Mouse (Mus musculus) R1 (cell line): ENCODE data around the gene Bcar1.

Experiments
- DNase-seq: peaks from one replicate; pipeline ENCODE4 v3.0.0-alpha.2; 2018; ENCODE audit warnings: low read depth, low spot score

Gene Bcar1

DNA sequence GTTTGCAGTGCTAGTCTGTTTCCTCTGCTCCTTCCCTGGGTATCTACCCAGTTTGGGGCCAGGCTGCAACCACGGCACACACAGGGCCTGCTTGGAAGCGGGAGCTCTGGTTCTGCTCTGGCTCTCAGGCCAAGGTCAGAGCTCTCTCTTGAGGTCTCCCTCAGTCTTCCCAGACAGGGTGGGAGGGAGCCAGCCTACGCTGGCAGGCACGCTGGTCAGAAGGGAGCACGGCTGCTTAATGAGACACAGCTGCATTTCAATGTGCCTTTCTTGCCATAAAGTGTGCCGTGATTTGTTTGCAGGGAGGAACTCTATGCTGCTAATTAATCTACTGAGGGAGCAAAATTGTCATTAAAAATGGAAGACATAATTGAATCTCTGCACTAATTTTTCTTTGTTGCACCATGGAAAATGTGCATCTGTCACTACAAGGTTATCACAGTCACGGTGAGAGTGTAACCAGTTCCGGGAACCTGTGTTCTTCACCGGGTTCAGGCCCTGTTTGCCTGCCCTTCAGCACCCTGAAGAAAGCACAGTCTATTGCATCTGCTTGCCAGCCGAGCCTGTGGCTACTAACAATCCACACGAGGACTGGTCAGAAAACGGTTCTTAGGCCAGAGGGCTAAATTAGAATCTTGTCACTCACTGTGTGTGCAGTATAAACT lies 26.3 kb upstream of the Bcar1 start:
- DNase-seq, result no peak

DNA sequence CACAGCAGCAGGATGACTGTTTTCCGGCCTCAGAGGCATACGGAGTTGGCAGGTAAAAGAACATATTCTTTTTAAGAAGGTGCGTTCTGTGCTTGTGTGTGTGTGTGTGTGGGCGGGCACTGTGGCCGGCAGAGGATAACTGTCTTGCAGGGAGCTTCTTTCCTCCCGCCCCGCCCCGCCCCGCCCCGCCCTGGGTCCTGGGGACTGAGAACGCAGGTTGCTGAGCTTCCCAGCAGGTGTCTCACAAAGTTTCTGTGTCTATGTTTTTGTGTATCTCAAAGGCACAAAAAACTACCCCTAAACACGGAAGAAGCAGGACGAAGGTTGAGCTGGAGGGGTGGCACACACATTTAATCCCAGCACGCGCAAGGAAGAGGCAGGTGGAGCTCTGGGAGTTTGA lies 25.7 kb upstream of the Bcar1 start:
- DNase-seq, result peak; percentile 90

DNA sequence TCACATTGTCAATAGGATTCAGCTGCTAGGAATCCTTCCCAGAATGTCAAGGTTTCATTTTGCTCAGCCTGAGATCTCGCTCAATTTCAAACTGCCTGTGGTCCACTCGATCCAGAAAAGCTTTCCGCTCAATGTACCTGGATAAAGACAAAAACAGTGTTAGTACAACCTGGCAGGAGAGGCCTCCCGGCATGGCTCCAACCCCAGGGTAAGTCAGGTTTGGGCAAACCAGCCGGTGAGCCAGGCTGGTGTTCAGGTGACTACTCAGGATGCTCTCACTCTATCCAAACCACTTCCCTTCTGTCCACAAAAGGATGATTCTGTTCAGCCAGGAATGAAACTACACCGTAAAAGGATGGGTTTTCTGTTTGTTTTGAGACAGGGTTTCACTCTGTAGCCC lies 25.0 kb upstream of the Bcar1 start:
- DNase-seq, result no peak

DNA sequence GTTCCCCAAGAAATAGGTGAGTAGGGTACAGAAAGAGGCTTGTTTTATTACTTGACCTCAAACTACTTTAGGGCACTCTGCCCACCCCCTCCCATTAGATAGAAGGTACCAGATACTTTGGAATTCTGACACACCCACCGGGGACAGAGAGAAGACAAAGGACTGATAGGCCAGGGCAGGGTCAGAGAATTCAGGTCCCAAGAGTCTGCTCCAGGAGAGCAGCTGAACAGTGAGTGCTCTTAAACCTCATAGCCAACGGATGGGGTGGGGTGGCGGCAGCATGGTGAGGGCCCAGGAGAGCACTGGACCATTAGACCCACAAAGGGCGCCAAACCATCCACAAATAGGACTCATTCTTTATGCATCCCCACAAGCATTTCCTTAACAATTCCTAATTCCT lies 22.0 kb upstream of the Bcar1 start:
- peak; percentile 98 for DNase-seq

DNA sequence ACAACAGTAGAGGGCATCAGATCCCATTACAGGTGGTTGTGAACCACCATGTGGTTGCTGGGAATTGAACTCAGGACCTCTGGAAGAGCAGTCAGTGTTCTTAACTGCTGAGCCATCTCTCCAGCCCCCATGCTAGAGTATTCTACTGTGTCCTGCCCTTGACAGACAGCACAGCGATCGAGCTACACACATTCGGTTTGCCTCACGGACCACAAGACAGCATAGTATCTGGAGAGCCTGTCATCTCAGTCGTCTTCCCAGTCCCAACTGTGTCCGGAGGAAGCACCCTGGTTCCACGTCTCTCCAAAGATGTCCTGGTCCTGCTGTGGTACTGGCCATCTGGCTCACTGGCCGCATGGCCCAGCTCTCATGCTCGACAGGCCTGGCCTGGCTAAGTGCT lies 21.5 kb upstream of the Bcar1 start:
- peak; percentile 77 for DNase-seq

DNA sequence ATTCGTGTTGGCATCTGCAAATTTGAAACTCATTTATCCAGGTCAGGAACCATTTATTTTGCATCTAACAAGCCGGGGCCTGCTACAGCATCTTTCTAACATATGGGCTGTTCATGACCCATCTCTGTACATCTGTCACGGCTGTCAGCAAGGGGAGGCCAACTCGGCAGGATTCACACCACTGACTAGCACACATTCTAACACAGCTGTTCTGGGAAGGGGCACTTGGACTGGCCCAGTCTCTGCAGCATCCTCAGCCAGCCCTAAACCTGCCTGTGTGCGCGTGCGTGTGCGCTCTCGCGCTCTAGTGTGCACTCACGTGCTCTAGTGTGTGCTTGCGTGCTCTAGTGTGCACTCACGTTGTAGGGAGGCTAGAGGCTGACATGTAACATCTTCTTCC lies 17.1 kb upstream of the Bcar1 start:
- DNase-seq, result peak; percentile 44

DNA sequence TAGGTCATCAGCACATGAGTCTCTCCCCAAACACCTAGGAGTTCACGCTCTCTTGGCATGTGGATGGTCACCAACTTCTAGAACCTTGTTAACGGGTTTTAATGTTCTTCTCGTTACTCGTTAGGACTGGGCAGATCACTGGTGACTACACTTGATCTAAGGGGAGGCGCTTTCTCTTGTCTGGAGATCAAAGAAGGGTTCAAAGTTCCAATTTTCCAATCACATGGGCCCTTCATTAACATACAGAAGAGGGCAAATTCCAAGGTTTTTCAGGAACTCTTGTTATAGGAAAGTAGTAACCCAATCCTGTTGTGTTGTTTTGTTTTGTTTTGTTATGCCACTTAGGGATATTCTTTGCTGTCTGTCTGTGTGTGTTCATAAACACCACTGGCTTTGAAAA lies 15.2 kb upstream of the Bcar1 start:
- DNase-seq, result no peak

DNA sequence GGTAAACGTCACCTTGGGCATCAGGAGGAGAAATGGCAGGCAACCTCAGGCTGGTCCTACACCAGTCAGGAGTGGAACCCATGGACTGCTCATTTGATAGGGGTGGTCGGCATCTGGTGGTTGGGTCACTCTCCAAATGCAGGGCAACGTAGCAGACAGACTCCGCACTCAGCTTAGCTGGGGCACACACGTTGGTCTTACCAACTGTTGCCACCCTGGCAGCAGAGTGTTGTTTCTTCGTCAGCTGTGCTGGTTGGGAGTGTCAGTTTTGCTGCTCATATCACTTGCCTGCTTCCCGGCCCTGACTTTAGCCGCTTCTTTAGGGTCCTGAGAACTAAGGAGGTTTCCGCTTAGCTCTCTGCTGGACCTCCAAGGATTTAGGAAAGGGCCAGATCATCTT lies 14.0 kb upstream of the Bcar1 start:
- no peak for DNase-seq

DNA sequence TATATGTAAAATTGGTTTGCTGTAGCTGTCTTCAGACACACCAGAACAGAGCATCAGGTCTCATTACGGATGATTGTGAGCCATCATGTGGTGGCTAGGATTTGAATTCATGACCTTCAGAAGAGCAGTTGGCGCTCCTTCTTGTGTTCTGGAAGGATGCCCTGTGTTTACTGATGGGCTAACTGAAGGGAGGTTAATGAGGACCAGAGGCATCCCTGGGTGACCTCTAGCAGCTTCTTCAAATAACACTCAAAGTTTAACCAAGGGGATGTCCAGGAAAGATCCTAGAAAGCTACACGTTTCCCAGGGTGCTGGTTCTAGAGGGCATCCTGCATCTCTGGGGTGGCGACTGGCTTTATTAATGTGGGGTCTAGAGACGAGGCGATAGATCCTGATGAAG lies 11.1 kb upstream of the Bcar1 start:
- no peak for DNase-seq

DNA sequence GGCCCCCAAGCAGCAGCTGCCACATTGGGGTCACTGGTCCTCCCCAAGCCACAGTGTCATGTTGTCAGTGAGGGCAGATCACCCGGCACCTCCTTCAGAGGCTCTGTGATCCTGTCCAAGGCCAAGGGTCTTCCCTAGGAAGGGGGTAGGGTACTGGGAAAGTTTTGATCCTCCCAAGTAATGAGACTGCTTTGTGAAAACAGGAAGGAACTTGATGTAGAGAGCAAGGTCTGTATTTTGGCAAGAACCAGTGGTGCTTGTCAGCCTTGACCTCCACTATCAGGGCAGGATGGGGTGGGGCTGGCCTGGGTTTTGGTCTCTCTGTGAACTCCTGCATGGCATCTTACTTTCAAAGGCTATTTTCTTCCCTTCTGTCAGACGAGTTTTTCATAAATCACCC lies 10.5 kb upstream of the Bcar1 start:
- DNase-seq, result peak; percentile 29

DNA sequence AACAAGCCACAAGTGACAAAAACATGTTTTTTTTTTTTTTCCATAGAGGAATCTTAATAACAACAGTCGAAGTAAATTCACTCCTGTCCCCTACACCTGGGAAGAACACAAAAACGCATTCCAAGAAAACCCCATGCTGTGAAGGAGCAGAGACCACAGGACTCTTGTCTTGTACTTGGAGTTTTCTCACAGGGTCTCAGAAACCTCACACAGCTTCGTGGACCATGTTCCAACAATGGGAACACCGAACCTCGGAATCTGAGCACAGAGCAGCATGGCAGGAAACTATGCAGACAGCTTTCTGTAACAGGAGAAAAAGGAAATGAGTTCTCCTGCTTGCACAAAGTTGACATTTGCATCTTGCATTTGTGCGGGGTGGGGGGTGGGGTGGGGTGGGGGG lies 5.2 kb upstream of the Bcar1 start:
- peak; percentile 99 for DNase-seq

DNA sequence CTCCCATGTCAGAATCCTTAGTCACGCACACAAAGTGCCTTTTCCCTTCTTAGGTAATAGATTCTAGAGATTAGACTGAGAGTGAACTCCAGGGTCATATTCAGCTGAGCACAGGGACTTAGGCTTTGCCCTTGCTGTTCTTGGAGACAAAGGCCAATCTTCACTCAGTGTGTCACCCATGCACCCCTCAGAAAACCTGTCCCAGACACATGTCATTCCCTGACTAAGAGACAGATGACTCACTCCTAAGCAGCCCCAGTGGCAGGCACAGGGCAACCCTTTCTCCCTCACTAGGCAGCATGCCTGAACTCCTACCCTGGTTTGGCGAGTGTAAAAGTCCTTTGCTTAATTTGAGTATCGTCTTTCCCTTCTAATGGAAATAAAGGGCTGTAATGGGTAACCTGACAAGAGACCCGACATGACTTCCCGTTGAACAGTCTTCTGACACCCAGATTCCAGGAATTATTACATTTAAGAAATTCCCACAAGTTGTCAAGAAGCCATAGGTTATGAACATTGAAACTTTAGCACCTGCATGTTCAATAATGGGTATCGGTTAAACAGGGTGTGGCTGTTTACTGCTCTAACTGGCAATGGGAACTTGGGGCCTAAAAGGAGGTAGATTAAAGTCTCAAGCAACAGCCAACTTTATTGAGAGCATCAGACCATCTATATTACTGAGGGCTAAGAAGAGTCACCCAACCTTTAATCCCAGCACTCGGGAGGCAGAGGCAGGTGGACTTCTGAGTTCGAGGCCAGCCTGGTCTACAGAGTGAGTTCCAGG lies 4.4 kb upstream of the Bcar1 start:
- peak; percentile 43 for DNase-seq

DNA sequence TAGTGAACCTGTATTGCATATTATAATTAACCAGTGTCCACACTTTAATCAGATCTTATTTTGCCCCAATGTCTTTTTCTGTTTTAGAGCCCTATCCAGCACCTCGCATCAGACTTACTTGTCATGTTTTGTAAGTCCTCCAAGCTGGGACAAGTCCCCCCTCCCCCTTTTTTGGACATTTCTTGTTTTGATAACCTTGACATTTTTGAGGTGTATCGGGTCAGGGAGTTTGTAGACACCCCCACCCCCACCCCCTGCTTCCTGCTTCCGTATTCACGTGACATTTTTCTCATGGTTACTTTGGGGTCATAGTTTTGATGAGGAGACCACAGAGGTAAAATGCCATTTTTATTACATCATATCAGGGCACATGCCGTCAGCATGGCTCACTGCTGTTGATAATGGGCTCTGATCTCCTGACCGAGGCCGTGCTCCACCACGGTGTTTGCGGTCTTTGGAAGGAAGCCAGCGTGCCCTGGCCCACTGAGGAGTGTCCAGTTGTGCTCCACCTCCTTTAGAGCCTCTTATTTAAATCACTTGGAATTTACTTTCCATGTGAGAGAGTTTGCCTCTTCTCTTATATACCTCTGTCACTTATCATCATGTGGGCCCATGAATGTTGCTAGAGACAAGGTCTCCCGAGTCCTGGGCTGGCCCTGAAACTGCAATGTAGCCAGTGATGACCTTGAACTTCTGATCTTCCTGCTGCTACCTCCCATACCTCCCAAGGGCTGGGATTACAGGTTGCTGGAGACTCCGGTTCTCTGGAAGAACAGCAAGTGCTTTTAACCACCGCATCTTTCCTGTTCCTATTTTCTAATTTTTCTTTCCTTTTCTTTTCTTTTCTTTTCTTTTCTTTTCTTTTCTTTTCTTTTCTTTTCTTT lies 3.2 kb upstream of the Bcar1 start:
- DNase-seq, result peak; percentile 84

DNA sequence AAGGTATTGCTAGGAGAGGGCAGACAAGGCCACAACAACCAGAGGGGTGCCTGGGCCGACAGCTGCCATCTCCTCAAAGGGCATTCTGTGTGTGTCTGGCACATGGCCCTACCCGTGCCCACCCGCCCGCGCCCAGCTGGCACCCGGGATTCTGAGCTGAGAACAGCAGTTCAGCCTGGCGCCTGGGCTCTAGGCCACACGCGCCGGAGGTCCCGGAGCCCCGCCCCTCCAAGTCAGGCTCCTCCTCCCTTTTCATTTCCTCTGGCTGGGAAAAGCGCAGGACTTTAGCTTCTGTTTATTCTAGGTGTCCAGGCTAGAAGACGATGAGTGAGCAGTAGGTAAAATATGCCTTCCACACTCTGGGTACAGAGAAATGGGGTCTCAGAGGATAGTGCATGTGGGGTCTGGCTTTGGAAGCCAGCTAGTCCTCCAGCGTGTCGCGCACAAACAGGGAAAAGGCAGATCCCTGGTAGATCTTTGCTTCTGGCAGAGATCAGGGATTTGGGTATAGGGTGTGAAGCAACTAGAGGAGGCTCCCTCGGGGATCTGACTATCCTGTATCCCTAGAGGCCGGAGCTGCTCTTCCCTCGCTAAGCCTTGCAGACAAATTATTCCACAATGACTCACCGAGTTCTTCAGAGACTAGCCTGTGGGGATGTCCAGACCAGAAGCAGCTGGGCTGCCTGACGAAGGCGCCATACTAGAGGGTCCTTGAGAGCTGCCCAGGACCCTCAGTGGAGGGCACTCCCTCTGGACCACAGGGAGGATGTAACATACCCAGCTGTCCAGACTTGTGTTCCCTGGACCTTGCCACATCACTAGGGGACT lies 2.2 kb upstream of the Bcar1 start:
- peak; percentile 78 for DNase-seq

DNA sequence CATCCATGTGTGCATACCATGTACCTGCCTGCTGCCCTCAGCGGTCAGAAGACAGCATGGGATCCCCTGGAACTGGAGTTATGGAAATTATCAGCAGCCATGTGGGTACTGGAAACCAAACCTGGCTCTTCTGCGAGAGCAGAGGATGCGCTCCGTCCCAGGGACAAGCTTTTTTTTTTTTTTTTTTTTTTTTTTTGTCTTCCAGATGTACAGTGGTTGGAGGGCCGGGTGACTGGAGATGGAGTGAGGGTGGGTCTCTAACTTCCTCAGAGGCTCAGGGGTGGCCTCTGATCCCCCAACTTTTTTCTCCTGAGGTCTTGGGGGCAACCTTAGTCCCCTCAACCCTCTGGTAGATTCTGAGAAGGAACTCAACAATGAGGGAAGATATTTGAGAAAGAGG lies 1.5 kb upstream of the Bcar1 start:
- no peak for DNase-seq

DNA sequence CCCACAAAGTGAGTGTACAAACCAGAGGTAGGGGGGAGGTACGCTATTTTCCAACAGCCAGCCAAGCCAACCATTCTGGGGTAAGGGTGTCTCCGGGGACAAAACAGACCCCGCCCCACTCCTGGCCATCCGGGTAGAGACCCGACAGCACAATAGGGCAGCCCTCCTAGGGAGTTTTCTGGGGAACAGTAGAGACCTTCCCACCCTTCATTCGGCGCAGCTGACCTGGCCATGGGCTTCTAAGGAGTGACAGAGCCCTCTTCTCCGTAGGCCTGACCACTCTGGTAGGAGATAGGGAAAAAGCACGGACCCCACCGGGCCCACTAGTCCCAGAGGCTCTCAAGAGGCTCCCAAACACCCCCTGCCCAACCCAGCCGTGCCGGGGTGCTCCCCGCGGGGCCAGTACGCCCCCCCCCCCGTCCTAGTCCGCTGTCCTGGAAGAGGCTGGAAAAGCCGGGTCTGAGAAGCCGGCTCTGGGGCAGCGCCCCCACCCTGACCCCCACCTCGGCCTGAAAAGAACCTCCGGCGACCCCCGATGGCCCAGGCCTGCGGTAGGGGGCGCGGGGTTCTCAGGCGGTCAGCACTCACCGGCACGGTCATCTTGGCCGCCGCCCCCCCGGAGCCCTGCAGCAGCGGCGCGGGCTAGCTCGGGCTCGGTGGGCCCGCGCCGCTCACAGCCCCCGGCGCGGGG lies 363 bp downstream of the Bcar1 start:
- peak; percentile 57 for DNase-seq

DNA sequence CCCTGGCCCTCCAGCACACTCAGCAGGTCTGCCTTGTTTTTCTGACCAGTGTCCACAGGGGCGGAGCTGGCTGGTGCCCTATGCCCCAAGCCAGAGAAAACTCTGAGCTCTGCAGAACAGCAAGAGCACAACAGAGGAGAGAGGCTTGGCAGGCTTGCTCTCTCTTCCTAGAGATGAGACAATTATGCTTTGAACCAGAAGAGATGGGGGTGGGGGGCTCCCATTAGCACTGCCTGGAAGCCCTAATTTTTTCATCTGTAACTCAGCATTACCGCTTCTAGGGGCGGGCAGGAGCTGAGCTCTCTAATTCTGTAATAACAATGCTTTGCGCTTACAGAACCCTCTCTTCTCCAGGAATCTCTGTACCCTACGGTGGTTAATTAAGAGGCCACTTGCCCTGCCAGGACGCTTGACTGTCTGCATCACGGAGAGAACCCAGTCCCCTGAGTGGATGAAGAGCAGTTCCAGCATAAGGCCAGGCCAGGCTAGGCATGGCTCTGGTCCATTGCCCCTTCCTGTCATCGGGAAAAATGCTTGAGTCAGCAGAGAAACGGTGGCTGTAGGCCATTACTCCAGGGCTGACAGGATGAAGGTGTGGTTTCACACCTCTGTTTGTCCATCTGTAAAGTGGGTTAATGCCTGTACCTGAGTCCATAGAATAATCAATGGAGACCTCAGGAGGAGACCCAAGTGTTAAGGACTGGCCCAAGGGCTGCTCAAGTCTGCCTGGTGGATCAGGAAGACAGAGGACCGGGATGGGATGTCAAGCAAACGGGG lies 1.2 kb downstream of the Bcar1 start:
- no peak for DNase-seq

DNA sequence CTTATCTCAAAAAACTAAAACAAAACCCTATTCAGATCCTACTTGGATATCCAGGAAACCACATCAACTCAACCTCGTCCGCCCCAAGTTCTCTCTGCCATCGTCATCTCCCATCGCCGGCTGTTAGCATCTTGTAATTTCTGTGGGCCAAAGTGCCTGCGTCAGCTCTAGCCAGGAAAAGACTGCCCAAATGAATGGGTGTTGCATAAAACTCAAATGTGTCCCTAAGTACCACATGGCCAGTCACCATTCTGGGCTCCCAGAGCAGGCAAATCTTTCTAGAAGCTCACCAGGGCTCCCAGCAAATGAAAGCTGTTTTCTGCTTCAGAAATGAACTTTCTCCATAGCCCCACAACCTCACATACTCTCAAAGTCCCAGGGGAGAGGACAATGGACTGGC lies 2.1 kb downstream of the Bcar1 start:
- DNase-seq, result no peak

DNA sequence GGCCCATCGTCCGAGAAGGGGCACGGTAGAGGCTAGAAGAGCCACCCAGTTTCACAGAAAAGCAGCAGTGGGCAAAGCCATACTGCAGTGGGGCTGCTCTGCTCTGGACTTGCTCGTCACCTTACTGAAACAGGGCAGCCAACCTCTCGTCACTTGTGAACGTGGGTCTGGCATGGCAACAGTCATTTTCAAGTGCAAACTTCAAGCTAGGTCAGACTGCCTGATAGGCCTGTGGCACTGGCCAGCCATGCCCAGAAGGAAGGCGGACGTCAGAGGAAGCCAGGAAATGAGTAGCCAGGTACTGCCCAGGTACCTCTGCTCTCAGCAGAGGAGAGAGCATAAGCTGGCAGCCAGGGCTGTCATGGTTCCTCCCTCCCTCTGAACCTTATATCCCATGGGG lies 2.6 kb downstream of the Bcar1 start:
- no peak for DNase-seq

DNA sequence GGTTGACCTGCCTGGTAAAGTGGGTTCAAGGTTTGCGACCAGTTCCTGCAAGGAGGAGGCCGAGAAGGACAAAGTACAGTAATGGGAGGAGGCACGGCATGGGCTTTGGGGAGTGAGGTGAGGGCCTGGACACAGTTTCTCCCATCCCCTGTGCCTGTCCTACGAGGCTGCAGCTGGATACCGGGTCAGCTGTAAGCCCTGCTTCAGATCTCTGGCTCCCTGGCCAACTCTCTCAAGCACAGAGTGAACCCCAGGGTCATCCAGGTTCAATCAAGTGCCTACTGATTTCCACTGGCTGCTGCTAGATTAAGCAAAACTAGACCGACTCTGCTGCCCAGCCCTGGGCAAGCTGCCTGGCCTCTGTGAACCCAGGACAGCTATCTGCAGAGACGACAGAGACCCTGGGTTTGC lies 3.3 kb downstream of the Bcar1 start:
- DNase-seq, result no peak
